Mouse (Mus musculus) liver (tissue): ENCODE data around the gene Dmxl2.

Experiments used
- DNase-seq: peaks from one replicate; pipeline ENCODE4 v3.0.0-alpha.2; 2020; ENCODE audit warnings: mixed read lengths

Gene Dmxl2

GRCm38 (mm10) chr9:54499291-54499690 lies 2.1 kb downstream of the Dmxl2 start:
- DNase-seq = no peak

GRCm38 (mm10) chr9:54490431-54490830 lies 11.0 kb downstream of the Dmxl2 start:
- DNase-seq = no peak

GRCm38 (mm10) chr9:54489599-54489998 lies 11.8 kb downstream of the Dmxl2 start:
- DNase-seq = no peak

- DNase-seq = no peak
Observed at GRCm38 (mm10) chr9:54484927-54485326, 16.5 kb downstream of the Dmxl2 start.

- peak; percentile 67 for DNase-seq
Observed at GRCm38 (mm10) chr9:54483215-54483614, 18.2 kb downstream of the Dmxl2 start.

GRCm38 (mm10) chr9:54482763-54483162 lies 18.7 kb downstream of the Dmxl2 start:
- no peak for DNase-seq

- DNase-seq = no peak
Observed at GRCm38 (mm10) chr9:54479054-54479453, 22.4 kb downstream of the Dmxl2 start.

- DNase-seq = no peak
Observed at GRCm38 (mm10) chr9:54478117-54478516, 23.3 kb downstream of the Dmxl2 start.

- no peak for DNase-seq
Observed at GRCm38 (mm10) chr9:54474546-54474945, 26.9 kb downstream of the Dmxl2 start.

- no peak for DNase-seq
Observed at GRCm38 (mm10) chr9:54474031-54474430, 27.4 kb downstream of the Dmxl2 start.

- no peak for DNase-seq
Observed at GRCm38 (mm10) chr9:54472784-54473183, 28.6 kb downstream of the Dmxl2 start.

- DNase-seq = no peak
Observed at GRCm38 (mm10) chr9:54469339-54469738, 32.1 kb downstream of the Dmxl2 start.

GRCm38 (mm10) chr9:54467433-54467933 lies 33.9 kb downstream of the Dmxl2 start:
- no peak for DNase-seq

- no peak for DNase-seq
Observed at GRCm38 (mm10) chr9:54463483-54464054, 37.9 kb downstream of the Dmxl2 start.

- DNase-seq = no peak
Observed at GRCm38 (mm10) chr9:54439015-54439414, 62.4 kb downstream of the Dmxl2 start.

- DNase-seq = peak; percentile 42
Observed at GRCm38 (mm10) chr9:54438246-54438645, 63.2 kb downstream of the Dmxl2 start.

GRCm38 (mm10) chr9:54416238-54416637 lies 85.2 kb downstream of the Dmxl2 start:
- DNase-seq = no peak

- no peak for DNase-seq
Observed at GRCm38 (mm10) chr9:54356756-54357155, 144.7 kb downstream of the Dmxl2 start.

GRCm38 (mm10) chr9:54342026-54342425 lies 159.4 kb downstream of the Dmxl2 start:
- no peak for DNase-seq

- DNase-seq = peak; percentile 29
Observed at GRCm38 (mm10) chr9:54336532-54337144, 164.8 kb downstream of the Dmxl2 start.

- no peak for DNase-seq
Observed at GRCm38 (mm10) chr9:54335582-54335981, 165.8 kb downstream of the Dmxl2 start.

GRCm38 (mm10) chr9:54329201-54329600 lies 172.2 kb downstream of the Dmxl2 start:
- DNase-seq = no peak

- DNase-seq = no peak
Observed at GRCm38 (mm10) chr9:54323456-54323855, 178.0 kb downstream of the Dmxl2 start.

GRCm38 (mm10) chr9:54316363-54316762 lies 185.1 kb downstream of the Dmxl2 start:
- no peak for DNase-seq
